Mouse (Mus musculus) liver, embryonic 14.5 days (tissue): ENCODE data around the gene Cchcr1. TPM values are rescaled to one million over a fixed set of nuclear protein-coding genes. Genes with fewer than 3 reads are reported as not detected.

Experiments
- ATAC-seq: fragments of 200-750 bp; cut with Nextera tagmentation; 2 replicates; pipeline ENCODE4 v1.8.0; 2017; ENCODE audit warnings: moderate number of reproducible peaks, mild to moderate bottlenecking, moderate library complexity; ENCODE audit not compliant: insufficient read depth
- DNase-seq, 3 experiments: peaks; one replicate each; pipeline ENCODE4 v3.0.0-alpha.2; 2012 to 2013; ENCODE audit warnings: low read depth in 3 of 3, low spot score in 3 of 3
- H3K27ac ChIP-seq: fragments of 300-500 bp; sonication (generic); 2 replicates; pipeline ENCODE4 v1.5.1; 2014; ENCODE audit warnings: moderate library complexity, mild to moderate bottlenecking, control low read depth, inconsistent platforms
- H3K27me3 ChIP-seq: fragments of 300-500 bp; sonication (generic); 2 replicates; pipeline ENCODE4 v1.6.1; 2014; ENCODE audit warnings: mild to moderate bottlenecking, low read length, moderate library complexity; ENCODE audit not compliant: control insufficient read depth, insufficient read depth
- H3K36me3 ChIP-seq: fragments of 300-500 bp; sonication (generic); replicated peaks from 2 replicates; pipeline ENCODE4 v1.6.1; 2014; ENCODE audit warnings: low read depth; ENCODE audit not compliant: control insufficient read depth, insufficient read depth
- H3K4me1 ChIP-seq, 2 experiments: fragments of 200-500 bp in 1 of 2; fragments of 300-500 bp in 1 of 2; sonication (generic) in 1 of 2; replicated peaks; 2 replicates each; pipeline ENCODE4 v1.6.1; 2012 to 2014; ENCODE audit warnings: antibody characterized with exemption in 1 of 2, inconsistent platforms in 1 of 2, low read length in 1 of 2; ENCODE audit not compliant: control insufficient read depth in 2 of 2, insufficient read depth in 2 of 2
- H3K4me2 ChIP-seq: fragments of 300-500 bp; sonication (generic); 2 replicates; pipeline ENCODE4 v1.6.1; 2014; ENCODE audit warnings: low read depth, mild to moderate bottlenecking, control low read depth, moderate library complexity
- H3K4me3 ChIP-seq, 2 experiments: fragments of 200-500 bp in 1 of 2; fragments of 300-500 bp in 1 of 2; sonication (generic) in 1 of 2; 2 replicates each; pipeline ENCODE4 v1.5.1; 2012 to 2014; ENCODE audit warnings: low read depth in 2 of 2, low read length in 2 of 2, mild to moderate bottlenecking in 2 of 2, control low read depth in 1 of 2, inconsistent platforms in 1 of 2, moderate library complexity in 1 of 2; ENCODE audit not compliant: insufficient read depth in 1 of 2
- H3K9ac ChIP-seq: fragments of 300-500 bp; sonication (generic); replicated peaks from 2 replicates; pipeline ENCODE4 v1.6.1; 2014; ENCODE audit warnings: mild to moderate bottlenecking, control low read depth, moderate library complexity
- H3K9me3 ChIP-seq: fragments of 300-500 bp; sonication (generic); 2 replicates; pipeline ENCODE4 v1.6.1; 2016; ENCODE audit warnings: low read length, mixed read lengths; ENCODE audit not compliant: control insufficient read depth
- CTCF ChIP-seq: IDR thresholded peaks from 2 replicates; pipeline ENCODE4 v1.5.1; 2016; ENCODE audit warnings: antibody characterized with exemption, low read depth, control low read depth
- EP300 ChIP-seq: IDR thresholded peaks from 2 replicates; pipeline ENCODE4 v1.6.1; 2016; ENCODE audit warnings: antibody characterized with exemption, low read depth
- WGBS: fragments of 180-500 bp; shearing (Covaris S2); extraction: QIAGEN DNeasy Blood & Tissue Kit; methylation state at CpG from one replicate; pipeline ENCODE4 v1.1.7; 2014; ENCODE audit not compliant: insufficient replicate concordance; 5-methylcytosine and 5-hydroxymethylcytosine counted together
- polyA plus RNA-seq, 2 experiments: library from polyadenylated mRNA; depleted of rRNA in 1 of 2; stranded (reverse) in 1 of 2; unstranded in 1 of 2; fragments of >200 nt; fragmentation: Nextera tagmentation in 1 of 2; extraction: Ambion mirVana in 1 of 2; gene quantifications; 2 replicates each; pipeline versions ENCODE4 v1.2.1 to v1.2.3; 2012 to 2014

Cchcr1 gene
- polyA plus RNA-seq, 2 experiments: 3.8 to 9.4 TPM

- WGBS: 20% methylated on average over 5 of the region's 5 CpGs
- Histone ChIP-seq H3K4me2 (no peak overlapping the region), H3K4me1 (no peaks in the 10 kb centered on the region), H3K9ac (no peak overlapping the region), H3K9me3 (no peaks in the 10 kb centered on the region), H3K27ac (no peak overlapping the region), H3K4me3 (no peak overlapping the region), H3K36me3 (no peaks in the 10 kb centered on the region), H3K27me3 (no peaks in the 10 kb centered on the region)
- TF ChIP-seq CTCF (peak; percentile 81), EP300 (no peak)
- ATAC-seq (no peak), DNase-seq (no peak)
Measured at GRCm38 (mm10) chr17:35556812-35557211, 39.9 kb downstream of the Cchcr1 start.

DNA sequence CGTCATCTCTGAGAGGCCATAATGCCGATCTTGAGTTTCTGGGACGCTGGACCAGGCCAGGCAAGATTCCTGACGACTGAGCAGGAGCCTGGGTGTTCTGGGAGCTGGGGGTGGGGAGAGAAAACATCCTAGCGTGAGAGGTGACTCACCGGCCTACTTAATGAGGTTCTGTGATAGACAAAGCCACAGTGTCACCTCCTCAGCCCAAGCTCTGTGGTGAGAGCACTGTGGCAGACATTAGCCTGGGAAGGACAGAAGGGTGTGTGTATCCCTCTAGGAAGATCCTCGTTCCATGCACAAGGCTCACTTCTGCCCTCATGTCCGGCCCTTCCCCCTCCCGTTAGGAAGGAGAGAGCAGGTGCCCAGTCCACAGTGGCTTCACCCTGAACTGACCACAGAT lies 40.5 kb downstream of the Cchcr1 start:
- Histone ChIP-seq H3K9me3 (no peaks in the 10 kb centered on the region), H3K36me3 (no peaks in the 10 kb centered on the region), H3K4me1 (no peaks in the 10 kb centered on the region), H3K27ac (no peak overlapping the region), H3K27me3 (no peaks in the 10 kb centered on the region), H3K4me3 (no peak overlapping the region), H3K9ac (no peak overlapping the region), H3K4me2 (no peak overlapping the region)
- 66% methylated on average over 9 of the region's 9 CpGs for WGBS
- ATAC-seq: no peak
- DNase-seq: no peak
- TF ChIP-seq EP300 (no peak), CTCF (no peak)

DNA sequence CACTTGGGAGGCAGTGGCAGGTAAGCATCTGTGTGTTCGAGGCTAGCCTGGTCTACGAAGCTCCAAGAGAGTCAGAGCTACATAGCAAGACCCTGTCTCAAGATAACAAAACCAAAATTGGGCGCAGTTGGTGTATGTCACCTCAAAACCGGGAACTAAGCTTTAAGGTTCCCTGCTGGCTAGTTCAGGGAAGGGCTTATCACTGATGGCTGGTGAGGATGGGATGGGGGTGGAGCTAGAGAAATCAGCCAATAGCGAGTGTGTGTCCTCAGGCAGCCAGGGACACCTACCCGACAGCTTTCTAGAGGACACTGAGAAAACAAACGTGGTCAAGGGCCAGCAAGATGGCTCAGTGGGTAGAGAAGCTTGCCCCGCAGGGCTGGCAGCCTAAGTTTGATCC lies 41.3 kb downstream of the Cchcr1 start:
- TF ChIP-seq CTCF (no peak), EP300 (no peak)
- no peak overlapping the region for H3K4me3 ChIP-seq
- H3K36me3 ChIP-seq: no peaks in the 10 kb centered on the region
- no peaks in the 10 kb centered on the region for H3K27me3 ChIP-seq
- H3K4me2 ChIP-seq: no peak overlapping the region
- no peak for ATAC-seq
- H3K27ac ChIP-seq: no peak overlapping the region
- DNase-seq: no peak
- 35% methylated on average over 8 of the region's 8 CpGs for WGBS
- H3K9me3 ChIP-seq: no peaks in the 10 kb centered on the region
- H3K4me1 ChIP-seq: no peaks in the 10 kb centered on the region
- no peak overlapping the region for H3K9ac ChIP-seq

- H3K9ac ChIP-seq: no peak within 1 kb of the TSS
- DNase-seq (no peak), ATAC-seq (no peak)
- no peaks in the 10 kb centered on the region for H3K36me3 ChIP-seq
- TF ChIP-seq CTCF: no peak
- TF ChIP-seq EP300: no peak
- H3K27ac ChIP-seq: no peak within 1 kb of the TSS
- no peak within 1 kb of the TSS for H3K4me2 ChIP-seq
- H3K27me3 ChIP-seq: peaks cover 10% of the 10 kb centered on the region
- no peak within 1 kb of the TSS for H3K4me3 ChIP-seq
- no peaks in the 10 kb centered on the region for H3K4me1 ChIP-seq
- 34% methylated on average over 3 of the region's 3 CpGs for WGBS
- no peaks in the 10 kb centered on the region for H3K9me3 ChIP-seq
Measured at GRCm38 (mm10) chr17:35567150-35567549, 50.2 kb downstream of the Cchcr1 start, which contains the start of gene 2300002M23Rik. 2300002M23Rik (plus strand) TSS chr17:35567450.

DNA sequence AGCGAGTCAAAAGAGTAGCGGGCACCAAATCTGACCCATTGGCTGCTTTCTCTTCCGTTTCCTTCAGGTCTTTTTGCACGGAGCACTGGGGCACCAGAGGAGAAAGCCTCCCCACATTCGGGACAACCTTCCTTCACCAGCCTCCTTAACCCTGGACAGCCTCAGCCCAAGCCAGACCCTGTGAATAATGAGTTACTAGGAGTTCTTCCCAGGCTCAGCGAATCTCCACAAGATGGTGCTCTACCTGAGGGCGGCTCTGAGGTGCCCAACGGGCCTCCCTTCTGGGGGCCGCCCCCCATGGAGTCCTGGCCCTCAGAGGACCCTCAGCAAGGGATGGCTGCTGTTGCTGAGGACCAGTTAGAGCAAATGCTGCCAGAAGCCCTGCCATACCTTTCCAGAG lies 50.9 kb downstream of the Cchcr1 start:
- TF ChIP-seq CTCF: no peak
- no peak overlapping the region for H3K27ac ChIP-seq
- 17% methylated on average over 9 of the region's 9 CpGs for WGBS
- no peak overlapping the region for H3K9ac ChIP-seq
- DNase-seq: no peak
- no peak for ATAC-seq
- H3K4me3 ChIP-seq: no peak overlapping the region
- no peaks in the 10 kb centered on the region for H3K4me1 ChIP-seq
- H3K9me3 ChIP-seq: no peaks in the 10 kb centered on the region
- H3K27me3 ChIP-seq: peaks cover 10% of the 10 kb centered on the region
- H3K4me2 ChIP-seq: no peak overlapping the region
- H3K36me3 ChIP-seq: no peaks in the 10 kb centered on the region
